Comparison of ENCODE assay signal across 19 mouse cellular contexts in the genomic region with DNA sequence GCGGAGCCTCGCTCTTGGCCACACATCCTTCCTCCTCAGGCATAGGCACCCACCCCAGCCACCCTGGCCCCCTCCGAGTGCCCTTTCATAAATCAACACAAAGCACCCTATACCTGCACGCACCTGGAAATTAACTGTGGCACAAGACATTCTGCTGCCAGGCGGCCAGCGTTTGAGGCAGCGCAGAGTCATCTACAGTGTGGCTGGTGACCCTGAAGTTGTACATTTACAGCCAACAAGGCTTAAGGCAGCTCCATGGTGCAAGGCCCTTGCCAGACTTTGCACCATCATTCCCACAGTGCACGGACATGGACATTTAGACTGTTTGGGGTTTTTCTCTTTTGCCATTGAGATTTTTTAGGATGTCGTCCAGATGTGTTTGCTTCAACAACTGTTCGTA. TPM values are rescaled to one million over a fixed set of nuclear protein-coding genes. Genes with fewer than 3 reads are reported as not detected.
"Had no signal": no experiment of that assay in that cellular context is flagged by ENCODE, and none has a peak within 500 bp of the region (broad histone marks: within the 10 kb centered on the region; RNA-seq: fewer than 3 reads in every experiment).

No protein-coding gene starts in this region.

- H3K4me3 ChIP-seq: limb, embryonic 12.5 days; limb, embryonic 15.5 days; midbrain, embryonic 12.5 days; midbrain, embryonic 15.5 days; neural tube, embryonic 12.5 days; neural tube, embryonic 15.5 days; stomach, embryonic 15.5 days had no signal

- ATAC-seq: intestine, postnatal 0 days; liver, postnatal 0 days; lung, postnatal 0 days; midbrain, embryonic 15.5 days had no signal

- H3K27me3 ChIP-seq: limb, embryonic 15.5 days; midbrain, embryonic 15.5 days; neural tube, embryonic 15.5 days; stomach, embryonic 15.5 days had no signal

- H3K9ac ChIP-seq: limb, embryonic 12.5 days; limb, embryonic 15.5 days; liver, embryonic 14.5 days; liver, postnatal 0 days; lung, embryonic 14.5 days; midbrain, embryonic 12.5 days; midbrain, embryonic 15.5 days; neural tube, embryonic 12.5 days; neural tube, embryonic 15.5 days; stomach, embryonic 15.5 days had no signal

- DNase-seq: left cerebral cortex, postnatal 4 days; liver, postnatal 0 days; lung, embryonic 14.5 days; right cerebral cortex, postnatal 25 days; spleen, adult 18-20 months; thymus, postnatal 36 days had no signal

- H3K9me3 ChIP-seq: limb, embryonic 12.5 days; limb, embryonic 15.5 days; midbrain, embryonic 12.5 days; midbrain, embryonic 15.5 days; neural tube, embryonic 12.5 days; neural tube, embryonic 15.5 days; stomach, embryonic 15.5 days had no signal

- H3K36me3 ChIP-seq: limb, embryonic 12.5 days; limb, embryonic 15.5 days; midbrain, embryonic 12.5 days; midbrain, embryonic 15.5 days; neural tube, embryonic 12.5 days; neural tube, embryonic 15.5 days; stomach, embryonic 15.5 days had no signal

- H3K4me1 ChIP-seq: midbrain, embryonic 15.5 days; neural tube, embryonic 15.5 days; stomach, embryonic 15.5 days had no signal

- H3K4me2 ChIP-seq: limb, embryonic 12.5 days; limb, embryonic 15.5 days; liver, embryonic 11.5 days; lung, embryonic 14.5 days; midbrain, embryonic 12.5 days; midbrain, embryonic 15.5 days; neural tube, embryonic 12.5 days; neural tube, embryonic 15.5 days; stomach, embryonic 15.5 days had no signal

- H3K27ac ChIP-seq: limb, embryonic 12.5 days; limb, embryonic 15.5 days; liver, embryonic 14.5 days; macrophage; midbrain, embryonic 12.5 days; midbrain, embryonic 15.5 days; neural tube, embryonic 12.5 days; neural tube, embryonic 15.5 days; stomach, embryonic 15.5 days had no signal

RNA-seq across cellular contexts. Expression of gene Dlec1, which starts 41.6 kb away (rescaled TPM):
- total RNA-seq: megakaryocyte, adult 5-6 weeks had no signal
